Mouse (Mus musculus) midbrain, postnatal 0 days (tissue): ENCODE data around the gene Arhgef3. TPM values are rescaled to one million over a fixed set of nuclear protein-coding genes. Genes with fewer than 3 reads are reported as not detected.

Experiments
- ATAC-seq: fragments of 200-750 bp; cut with Nextera tagmentation; 2 replicates; pipeline ENCODE4 v1.8.0; 2017; ENCODE audit warnings: moderate number of reproducible peaks, mild to moderate bottlenecking, moderate TSS enrichment, moderate library complexity; ENCODE audit not compliant: low FRiP score
- DNase-seq: peaks from one replicate; pipeline ENCODE4 v3.0.0-alpha.2; 2015; ENCODE audit warnings: low spot score
- H3K27ac ChIP-seq: fragments of 300-500 bp; sonication (generic); 2 replicates; pipeline ENCODE4 v1.5.1; 2014; ENCODE audit warnings: low read depth, mild to moderate bottlenecking, low read length, mixed read lengths
- H3K27me3 ChIP-seq: fragments of 300-500 bp; sonication (generic); 2 replicates; pipeline ENCODE4 v1.6.1; 2014; ENCODE audit warnings: low read length, control low read depth, mixed read lengths; ENCODE audit not compliant: insufficient read depth
- H3K36me3 ChIP-seq: fragments of 300-500 bp; sonication (generic); 2 replicates; pipeline ENCODE4 v1.6.1; 2014; ENCODE audit warnings: low read length, control low read depth, mixed read lengths; ENCODE audit not compliant: insufficient read depth
- H3K4me1 ChIP-seq: fragments of 300-500 bp; sonication (generic); 2 replicates; pipeline ENCODE4 v1.6.1; 2014; ENCODE audit warnings: mild to moderate bottlenecking, control low read depth, antibody characterized with exemption, low read length, mixed read lengths; ENCODE audit not compliant: insufficient read depth
- H3K4me2 ChIP-seq: fragments of 300-500 bp; sonication (generic); 2 replicates; pipeline ENCODE4 v1.6.1; 2014; ENCODE audit warnings: low read depth, mild to moderate bottlenecking, low read length, mixed read lengths; ENCODE audit not compliant: poor library complexity, severe bottlenecking
- H3K4me3 ChIP-seq: fragments of 300-500 bp; sonication (generic); 2 replicates; pipeline ENCODE4 v1.5.1; 2014; ENCODE audit warnings: low read depth, mild to moderate bottlenecking, low read length, moderate library complexity
- H3K9ac ChIP-seq: fragments of 300-500 bp; sonication (generic); replicated peaks from 2 replicates; pipeline ENCODE4 v1.6.1; 2014; ENCODE audit warnings: mild to moderate bottlenecking, low read length, moderate library complexity, mixed read lengths; ENCODE audit not compliant: poor library complexity, severe bottlenecking
- H3K9me3 ChIP-seq: fragments of 300-500 bp; sonication (generic); 2 replicates; pipeline ENCODE4 v1.6.1; 2016; ENCODE audit warnings: low read length, control low read depth
- CTCF ChIP-seq: IDR thresholded peaks from 2 replicates; pipeline ENCODE4 v1.5.1; 2016; ENCODE audit warnings: antibody characterized with exemption, mild to moderate bottlenecking
- WGBS: fragments of 180-500 bp; shearing (Covaris S2); extraction: QIAGEN DNeasy Blood & Tissue Kit; methylation state at CpG from one replicate; pipeline ENCODE4 v1.1.7; 2014; 5-methylcytosine and 5-hydroxymethylcytosine counted together
- polyA plus RNA-seq: library from polyadenylated mRNA; unstranded; fragments of >200 nt; fragmentation: Nextera tagmentation; extraction: Ambion mirVana; gene quantifications from 2 replicates; pipeline ENCODE4 v1.2.1, GENCODE M21; 2015
- total RNA-seq: library from RNA; depleted of rRNA; stranded (reverse); fragments of >200 nt; gene quantifications from 2 replicates; pipeline ENCODE4 v1.2.3, GENCODE M21; 2014

Gene Arhgef3
- total and polyA plus RNA-seq, 2 experiments from 2014 or later, result 13.3 to 17.0 TPM

DNA sequence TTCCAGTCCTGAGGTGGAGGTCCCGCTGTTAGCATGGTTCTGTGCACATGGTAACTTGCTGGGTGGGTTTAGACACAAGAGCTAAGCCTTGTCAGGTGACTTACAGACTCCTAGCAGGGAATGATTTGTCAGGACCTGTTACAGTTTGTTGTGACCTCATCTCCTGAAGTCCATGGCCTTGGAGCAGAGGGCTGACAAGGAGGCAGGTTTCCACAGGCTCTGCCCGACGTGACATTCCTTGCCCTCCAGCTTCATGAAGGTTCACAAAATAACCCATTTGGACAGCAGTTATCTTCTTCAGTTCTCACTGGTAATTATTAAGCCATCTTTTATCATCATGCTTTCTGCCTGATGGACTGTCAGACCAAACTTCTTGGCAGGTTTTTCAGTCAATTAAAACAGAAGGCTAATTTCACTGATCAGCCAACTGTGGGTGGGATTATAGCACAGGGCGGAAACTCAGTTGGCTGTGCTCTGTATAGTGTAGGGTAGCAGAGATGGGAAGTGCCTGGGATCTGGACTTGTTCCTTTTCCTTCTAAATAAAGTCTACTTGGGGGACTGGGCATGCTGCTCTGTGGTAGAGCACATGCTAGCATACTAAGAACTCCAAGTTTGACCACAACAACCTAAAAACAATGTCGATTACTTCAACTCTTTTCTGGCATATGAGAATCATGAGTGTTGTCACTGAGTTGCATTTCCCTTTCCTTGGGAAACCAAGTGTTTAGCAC lies 187.2 kb downstream of the Arhgef3 start:
- Histone ChIP-seq H3K9me3 (no peaks in the 10 kb centered on the region), H3K4me2 (no peak overlapping the region), H3K4me1 (no peaks in the 10 kb centered on the region), H3K4me3 (no peak overlapping the region), H3K9ac (no peak overlapping the region), H3K27me3 (no peaks in the 10 kb centered on the region), H3K27ac (no peak overlapping the region), H3K36me3 (no peaks in the 10 kb centered on the region)
- ATAC-seq, result no peak
- 86% methylated on average over 5 of the region's 5 CpGs for WGBS
- no peak for TF ChIP-seq CTCF
- DNase-seq, result no peak

DNA sequence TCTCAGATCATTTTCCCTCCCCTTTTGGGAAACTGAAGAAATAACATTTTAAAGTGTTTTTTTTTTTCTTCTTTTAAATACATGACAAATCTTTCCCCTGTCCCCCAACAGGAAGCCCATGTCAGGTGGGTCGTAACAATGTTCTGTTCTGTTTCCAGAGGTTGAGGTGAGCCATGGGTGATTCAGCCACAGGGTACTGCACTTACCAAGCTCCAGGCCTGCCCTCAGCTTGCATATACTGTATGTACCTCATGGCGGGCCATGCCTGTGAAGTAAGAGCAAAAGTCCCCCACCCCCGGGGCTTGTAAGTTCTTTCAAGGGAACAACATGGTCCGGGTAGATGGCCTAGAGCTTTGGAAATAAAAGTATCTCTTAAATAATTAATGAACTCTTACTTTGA lies 188.6 kb downstream of the Arhgef3 start:
- DNase-seq (no peak), ATAC-seq (no peak)
- Histone ChIP-seq H3K4me3 (no peak overlapping the region), H3K4me1 (no peaks in the 10 kb centered on the region), H3K9me3 (no peaks in the 10 kb centered on the region), H3K4me2 (no peak overlapping the region), H3K36me3 (no peaks in the 10 kb centered on the region), H3K9ac (no peak overlapping the region), H3K27ac (no peak overlapping the region), H3K27me3 (no peaks in the 10 kb centered on the region)
- TF ChIP-seq CTCF, result no peak
- WGBS, result 77% methylated on average over 4 of the region's 4 CpGs

DNA sequence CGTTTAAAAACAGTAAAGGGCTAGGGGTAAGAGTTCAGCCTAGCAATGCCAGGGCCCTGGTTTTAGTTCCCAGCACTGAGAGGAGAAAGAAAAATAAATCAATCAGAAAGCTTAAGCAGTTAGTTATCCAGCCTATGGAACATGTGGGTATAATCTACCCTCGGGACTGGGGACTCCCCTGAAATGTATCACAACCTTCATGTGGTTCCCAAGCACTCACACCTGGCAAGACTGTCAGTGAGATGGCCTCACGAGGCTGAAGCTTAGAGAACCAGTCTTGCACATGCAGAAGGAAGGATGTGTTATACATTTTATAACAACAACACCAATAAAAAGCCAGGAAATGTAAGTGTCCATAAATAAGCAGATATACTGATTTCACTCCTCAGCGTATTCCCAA lies 189.7 kb downstream of the Arhgef3 start:
- no peaks in the 10 kb centered on the region for H3K4me1 ChIP-seq
- no peaks in the 10 kb centered on the region for H3K27me3 ChIP-seq
- no peak overlapping the region for H3K4me3 ChIP-seq
- H3K9ac ChIP-seq, result no peak overlapping the region
- no peaks in the 10 kb centered on the region for H3K9me3 ChIP-seq
- H3K4me2 ChIP-seq, result no peak overlapping the region
- ATAC-seq (no peak), DNase-seq (no peak)
- no peaks in the 10 kb centered on the region for H3K36me3 ChIP-seq
- WGBS, result 81% methylated on average over 4 of the region's 4 CpGs
- TF ChIP-seq CTCF, result no peak
- no peak overlapping the region for H3K27ac ChIP-seq

DNA sequence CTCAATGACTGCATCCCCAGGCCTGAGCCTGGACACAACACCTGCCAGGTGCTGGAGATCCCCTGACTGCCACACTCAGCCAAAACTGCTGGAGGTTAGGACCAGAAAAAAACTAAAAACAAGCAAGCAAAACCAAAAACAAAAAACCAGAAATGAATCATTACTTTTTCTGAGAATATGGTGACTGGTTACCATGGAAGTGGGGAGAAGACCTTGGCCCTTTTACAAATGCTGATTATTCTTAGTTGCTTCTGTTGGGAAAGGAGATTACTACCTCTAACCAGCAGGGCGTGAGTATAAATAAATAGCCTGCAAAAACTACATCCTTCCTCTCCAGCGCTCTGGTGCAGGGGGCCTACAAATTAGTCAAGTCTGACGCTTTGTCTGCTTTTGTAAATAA lies 194.1 kb downstream of the Arhgef3 start:
- no peak overlapping the region for H3K4me2 ChIP-seq
- H3K4me1 ChIP-seq, result no peaks in the 10 kb centered on the region
- TF ChIP-seq CTCF, result no peak
- no peaks in the 10 kb centered on the region for H3K9me3 ChIP-seq
- 70% methylated on average over 3 of the region's 3 CpGs for WGBS
- no peak for DNase-seq
- H3K36me3 ChIP-seq, result no peaks in the 10 kb centered on the region
- H3K4me3 ChIP-seq, result no peak overlapping the region
- H3K27me3 ChIP-seq, result no peaks in the 10 kb centered on the region
- H3K9ac ChIP-seq, result no peak overlapping the region
- no peak overlapping the region for H3K27ac ChIP-seq
- ATAC-seq, result no peak

DNA sequence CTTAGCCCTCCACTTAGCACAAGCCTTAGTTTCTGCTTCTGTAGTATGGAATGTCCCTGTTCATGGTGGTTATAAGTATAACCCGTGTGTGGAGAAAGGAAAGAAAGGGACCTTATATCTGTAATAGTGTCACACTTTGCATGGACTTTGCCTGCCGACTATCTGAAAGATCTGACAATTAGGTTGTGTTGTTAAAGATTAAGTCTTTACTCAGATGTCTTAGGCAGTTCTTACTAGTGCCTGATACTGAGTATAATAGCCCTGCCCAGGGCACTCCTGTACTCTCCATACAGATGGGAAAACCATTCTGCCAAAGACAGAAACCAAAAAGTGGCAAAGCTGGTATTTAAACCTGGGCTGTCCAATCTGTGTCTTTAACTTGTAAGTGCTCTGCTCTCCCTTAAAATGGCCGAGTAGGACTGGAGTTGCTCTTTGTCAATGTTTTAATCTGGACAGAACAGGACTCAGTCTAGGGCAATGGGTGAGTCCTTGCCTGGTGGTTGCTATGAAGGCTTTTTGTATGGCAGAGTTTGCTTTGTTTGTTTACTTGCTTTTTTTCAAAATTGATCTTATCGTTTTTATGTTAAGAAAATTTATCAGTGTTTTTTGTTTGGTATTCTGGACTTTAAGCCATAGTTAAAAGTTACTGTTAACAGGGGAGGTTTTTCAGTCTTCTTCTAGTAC lies 196.0 kb downstream of the Arhgef3 start:
- WGBS, result 72% methylated on average over 4 of the region's 4 CpGs
- Histone ChIP-seq H3K36me3 (no peaks in the 10 kb centered on the region), H3K27ac (no peak overlapping the region), H3K9ac (no peak overlapping the region), H3K4me3 (no peak overlapping the region), H3K4me1 (no peaks in the 10 kb centered on the region), H3K4me2 (no peak overlapping the region), H3K9me3 (no peaks in the 10 kb centered on the region), H3K27me3 (no peaks in the 10 kb centered on the region)
- ATAC-seq, result no peak
- no peak for TF ChIP-seq CTCF
- DNase-seq, result no peak

DNA sequence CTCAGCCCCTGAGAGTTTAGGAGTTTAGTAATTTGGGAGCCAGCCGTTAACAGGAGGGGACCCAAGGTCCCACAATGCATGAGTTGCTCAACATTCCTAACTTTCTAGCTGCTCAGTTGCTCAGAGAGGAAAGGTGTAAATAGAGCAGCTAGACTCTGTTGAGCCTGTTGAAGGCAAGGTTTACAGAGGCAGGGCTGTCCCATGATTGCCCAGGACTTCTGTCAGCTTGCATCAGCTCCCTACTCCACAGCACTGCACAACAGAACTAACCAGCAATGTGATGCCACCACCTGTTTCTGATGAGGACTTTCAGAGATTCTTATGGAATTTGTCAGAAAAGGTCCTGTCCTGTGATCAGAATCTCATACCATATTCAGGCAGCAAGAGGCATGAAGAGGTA lies 197.7 kb downstream of the Arhgef3 start:
- no peak for TF ChIP-seq CTCF
- Histone ChIP-seq H3K4me1 (no peaks in the 10 kb centered on the region), H3K9ac (no peak overlapping the region), H3K9me3 (no peaks in the 10 kb centered on the region), H3K27ac (no peak overlapping the region), H3K27me3 (no peaks in the 10 kb centered on the region), H3K36me3 (no peaks in the 10 kb centered on the region), H3K4me3 (no peak overlapping the region), H3K4me2 (no peak overlapping the region)
- ATAC-seq, result no peak
- whole genome bisulfite sequencing, result 93% methylated on average over 1 of the region's 1 CpGs
- no peak for DNase-seq
